Mouse (Mus musculus) myocyte (in vitro differentiated cells): ENCODE results near the gene Plekha4. TPM values are rescaled to one million over a fixed set of nuclear protein-coding genes. Genes with fewer than 3 reads are reported as not detected.

Experiments
- H3K27me3 ChIP-seq: one replicate; pipeline ENCODE4 v1.6.1; 2011; ENCODE audit not compliant: control insufficient read depth, insufficient read depth, insufficient read length
- H3K36me3 ChIP-seq: one replicate; pipeline ENCODE4 v1.6.1; 2011; ENCODE audit not compliant: control insufficient read depth, insufficient read depth
- H3K4me2 ChIP-seq: one replicate; pipeline ENCODE4 v1.6.1; 2011; ENCODE audit warnings: low read depth, control low read depth
- H3K4me3 ChIP-seq: one replicate; pipeline ENCODE4 v1.5.1; 2011; ENCODE audit warnings: mild to moderate bottlenecking, control low read depth, moderate library complexity
- H3K79me2 ChIP-seq: one replicate; pipeline ENCODE4 v1.6.1; 2011; ENCODE audit not compliant: control insufficient read depth, insufficient read depth
- H3ac ChIP-seq: one replicate; pipeline ENCODE4 v1.6.1; 2011; ENCODE audit not compliant: control insufficient read depth, insufficient read length
- CEBPB ChIP-seq: IDR thresholded peaks from 2 replicates; pipeline ENCODE4 v1.6.1; 2011; ENCODE audit warnings: mild to moderate bottlenecking, moderate library complexity; ENCODE audit not compliant: poor library complexity, insufficient read depth, severe bottlenecking
- E2F4 ChIP-seq: IDR thresholded peaks from one replicate; pipeline ENCODE4 v1.6.1; 2011; ENCODE audit warnings: mild to moderate bottlenecking, control low read depth, moderate library complexity; ENCODE audit not compliant: insufficient read depth
- MAX ChIP-seq: IDR thresholded peaks from one replicate; pipeline ENCODE4 v1.6.1; 2011; ENCODE audit warnings: low read depth, mild to moderate bottlenecking, control low read depth
- MYOD1 ChIP-seq, 3 experiments: IDR thresholded peaks; one replicate each; pipeline ENCODE4 v1.6.1; 2011; ENCODE audit warnings: control low read depth in 2 of 3, low read depth in 2 of 3, mild to moderate bottlenecking in 2 of 3, moderate library complexity in 1 of 3; ENCODE audit not compliant: insufficient read length in 2 of 3, control insufficient read depth in 1 of 3
- MYOG ChIP-seq, 3 experiments: IDR thresholded peaks; one replicate each; pipeline ENCODE4 v1.6.1; 2011; ENCODE audit warnings: control low read depth in 2 of 3, low read depth in 2 of 3, mild to moderate bottlenecking in 2 of 3; ENCODE audit not compliant: insufficient read length in 2 of 3, control insufficient read depth in 1 of 3, insufficient read depth in 1 of 3
- POLR2A ChIP-seq: IDR thresholded peaks from one replicate; pipeline ENCODE4 v1.6.1; 2011; ENCODE audit warnings: low read depth, mild to moderate bottlenecking, control low read depth, moderate library complexity; ENCODE audit not compliant: insufficient read length
- POLR2AphosphoS2 ChIP-seq: IDR thresholded peaks from one replicate; pipeline ENCODE4 v1.6.1; 2011; ENCODE audit warnings: low read depth, control low read depth; ENCODE audit not compliant: insufficient read length
- REST ChIP-seq: IDR thresholded peaks from one replicate; pipeline ENCODE4 v1.6.1; 2011; ENCODE audit warnings: mild to moderate bottlenecking, control low read depth, moderate library complexity; ENCODE audit not compliant: insufficient read depth, insufficient read length
- SRF ChIP-seq: IDR thresholded peaks from one replicate; pipeline ENCODE4 v1.6.1; 2011; ENCODE audit warnings: low read depth; ENCODE audit not compliant: control insufficient read depth, insufficient read length
- TCF12 ChIP-seq: IDR thresholded peaks from one replicate; pipeline ENCODE4 v1.6.1; 2011; ENCODE audit warnings: mild to moderate bottlenecking, control low read depth; ENCODE audit not compliant: poor library complexity, insufficient read depth, severe bottlenecking
- TCF3 ChIP-seq: IDR thresholded peaks from one replicate; pipeline ENCODE4 v1.6.1; 2011; ENCODE audit warnings: low read depth, control low read depth; ENCODE audit not compliant: insufficient read length
- USF1 ChIP-seq: IDR thresholded peaks from one replicate; pipeline ENCODE4 v1.6.1; 2011; ENCODE audit warnings: low read depth, mild to moderate bottlenecking, control low read depth, moderate library complexity
- polyA plus RNA-seq: library from polyadenylated mRNA; unstranded; fragments of >200 nt; fragmentation: generic; extraction: Trizol; gene quantifications from one replicate; pipeline ENCODE4 v1.2.1, GENCODE M21; 2012; ENCODE audit warnings: missing spikeins

Plekha4 gene
- polyA plus RNA-seq, 1 experiment = 2.6 TPM

DNA sequence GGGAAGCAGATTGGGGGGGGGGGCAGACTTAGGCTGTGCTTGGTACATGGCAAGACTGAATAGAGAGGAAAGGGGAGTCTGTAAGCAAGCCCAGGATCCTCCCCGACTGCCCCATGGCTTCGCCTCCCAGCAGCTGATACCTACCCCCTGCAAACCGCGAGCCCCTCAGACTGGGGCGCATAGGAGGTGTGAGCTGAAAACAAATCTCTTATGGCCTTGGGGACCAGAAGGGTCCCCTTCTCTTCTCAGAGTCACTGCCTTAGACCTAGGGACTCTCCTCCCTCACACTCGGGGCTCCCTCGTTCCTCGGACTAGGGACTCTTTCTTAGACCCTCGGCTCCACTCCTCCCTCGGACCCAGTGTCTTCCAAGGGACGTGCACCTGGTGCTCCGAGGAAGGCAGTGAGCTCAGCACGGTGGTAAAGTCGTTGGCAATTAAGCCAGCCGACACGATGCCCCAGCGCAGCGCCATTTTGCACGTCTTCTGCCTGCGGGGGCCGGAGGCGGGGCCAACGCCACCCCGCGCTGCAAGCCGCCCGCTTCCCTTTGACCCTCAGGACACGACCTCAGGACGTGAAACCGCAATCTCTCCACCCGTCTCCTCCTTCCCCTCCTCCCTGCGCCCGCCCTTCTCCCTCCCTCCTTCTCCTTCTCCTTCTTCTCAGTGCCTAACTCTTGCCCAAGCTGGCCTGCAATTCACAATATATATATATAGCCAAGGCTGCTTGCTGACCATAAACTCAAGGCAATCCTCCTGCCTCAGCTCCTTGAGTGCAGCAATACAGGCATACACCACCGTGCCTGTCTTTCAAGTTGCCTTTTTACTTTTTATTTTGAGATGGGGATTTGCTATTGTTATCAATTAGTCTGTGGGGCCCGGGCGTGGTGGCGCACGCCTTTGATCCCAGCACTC is 37.6 kb upstream of the Plekha4 start, which contains the start of gene Dhdh:
Dhdh (minus strand) TSS at position 513 of the 912 bp plus-strand sequence.
- Histone ChIP-seq H3K4me3 (no peak within 1 kb of the TSS), H3K27me3 (no peaks in the 10 kb centered on the region), H3K79me2 (no peaks in the 10 kb centered on the region), H3K4me2 (no peak within 1 kb of the TSS), H3K36me3 (no peaks in the 10 kb centered on the region), H3ac (no peak within 1 kb of the TSS)
- TF ChIP-seq REST = no peak
- TF ChIP-seq CEBPB = no peak
- no peak for TF ChIP-seq E2F4
- TF ChIP-seq POLR2A = peak; percentile 15
- TF ChIP-seq USF1 = no peak

DNA sequence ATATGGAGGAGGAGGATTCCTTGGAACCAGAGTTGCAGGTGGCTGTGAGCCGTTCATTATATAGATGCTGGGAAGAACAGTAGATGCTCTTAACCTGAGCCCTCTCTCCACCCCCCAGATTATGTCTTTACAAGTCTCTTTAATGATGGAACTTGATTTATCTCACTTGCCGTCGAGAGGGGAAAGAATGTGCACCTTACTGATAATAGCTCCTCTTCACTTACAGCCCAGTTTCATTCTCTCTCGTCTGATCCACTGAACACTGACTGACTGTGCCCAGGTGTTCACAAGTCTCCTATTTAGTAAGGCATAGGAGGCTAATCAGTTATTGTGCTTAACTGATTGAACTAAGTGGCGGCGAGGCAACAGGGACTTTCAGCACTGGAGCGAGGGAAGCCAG is 36.6 kb upstream of the Plekha4 start:
- Histone ChIP-seq H3ac (no peak overlapping the region), H3K4me3 (no peak overlapping the region), H3K36me3 (no peaks in the 10 kb centered on the region), H3K27me3 (no peaks in the 10 kb centered on the region), H3K4me2 (no peak overlapping the region), H3K79me2 (no peaks in the 10 kb centered on the region)
- TF ChIP-seq USF1 = no peak
- no peak for TF ChIP-seq MYOD1 (IDR thresholded peaks at IDR 0.05; ENCODE audit: control insufficient read depth in 1 of 3, insufficient read length in 2 of 3, low read depth in 2 of 3)
- no peak for TF ChIP-seq POLR2AphosphoS2
- TF ChIP-seq TCF3 = no peak
- TF ChIP-seq CEBPB = no peak
- no peak for TF ChIP-seq MAX
- no peak for TF ChIP-seq POLR2A
- no peak for TF ChIP-seq TCF12
- no peak for TF ChIP-seq SRF
- TF ChIP-seq E2F4 = no peak
- no peak for TF ChIP-seq MYOG (IDR thresholded peaks at IDR 0.05; ENCODE audit: control insufficient read depth in 1 of 3, insufficient read depth in 1 of 3, insufficient read length in 2 of 3, low read depth in 2 of 3)
- no peak for TF ChIP-seq REST

DNA sequence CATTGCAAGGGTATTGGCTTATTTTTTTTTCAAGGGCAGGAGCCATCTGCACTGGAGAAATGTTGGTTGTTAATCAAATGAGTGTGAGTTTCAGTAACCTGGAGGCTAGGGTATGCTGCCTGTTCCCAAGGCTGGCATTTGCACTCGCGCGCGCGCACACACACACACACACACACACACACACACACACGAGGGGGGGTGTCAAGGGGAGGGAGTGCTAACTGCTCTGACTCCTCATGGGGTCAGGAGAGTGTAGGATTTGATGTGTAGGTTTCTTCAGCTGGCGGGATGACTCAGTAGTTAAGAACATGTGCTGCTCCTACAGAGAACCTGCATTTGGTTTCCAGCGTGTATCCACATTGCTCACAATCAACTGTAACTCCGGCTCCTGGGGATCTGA is 35.3 kb upstream of the Plekha4 start:
- H3K4me2 ChIP-seq = peak overlapping the region; percentile 70
- H3K27me3 ChIP-seq = no peaks in the 10 kb centered on the region
- no peaks in the 10 kb centered on the region for H3K36me3 ChIP-seq
- no peak for TF ChIP-seq USF1
- TF ChIP-seq SRF = no peak
- TF ChIP-seq MYOG (IDR thresholded peaks at IDR 0.05; ENCODE audit: control insufficient read depth in 1 of 3, insufficient read depth in 1 of 3, insufficient read length in 2 of 3, low read depth in 2 of 3) = no peak
- TF ChIP-seq E2F4 = no peak
- no peak for TF ChIP-seq POLR2AphosphoS2
- TF ChIP-seq POLR2A = no peak
- no peak for TF ChIP-seq MYOD1 (IDR thresholded peaks at IDR 0.05; ENCODE audit: control insufficient read depth in 1 of 3, insufficient read length in 2 of 3, low read depth in 2 of 3)
- no peak for TF ChIP-seq MAX
- TF ChIP-seq REST = no peak
- TF ChIP-seq TCF3 = no peak
- TF ChIP-seq CEBPB = no peak
- no peak for TF ChIP-seq TCF12
- no peak overlapping the region for H3K4me3 ChIP-seq
- no peak overlapping the region for H3ac ChIP-seq
- H3K79me2 ChIP-seq = no peaks in the 10 kb centered on the region

DNA sequence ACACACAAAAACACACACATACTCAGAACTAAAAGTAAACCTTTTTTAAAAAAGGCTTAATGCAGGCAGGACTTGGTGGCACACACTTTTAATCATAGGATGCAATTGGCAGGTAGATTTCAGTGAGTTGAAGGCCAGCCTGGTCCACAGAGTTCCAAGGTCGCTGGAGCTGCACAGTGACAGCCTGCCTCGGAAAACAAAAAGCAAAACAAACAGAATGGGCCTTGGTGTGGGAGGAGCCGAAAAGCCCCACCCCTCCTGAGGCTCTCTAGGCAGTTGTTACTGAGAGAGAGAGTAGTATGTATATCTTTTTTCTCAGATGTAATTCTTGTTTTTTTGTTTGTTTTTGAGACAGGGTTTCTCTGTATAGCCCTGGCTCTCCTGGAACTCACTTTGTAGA is 34.9 kb upstream of the Plekha4 start:
- TF ChIP-seq TCF12 (no peak), POLR2AphosphoS2 (peak; percentile 32), REST (no peak), SRF (no peak)
- peak overlapping the region; percentile 70 for H3K4me2 ChIP-seq

DNA sequence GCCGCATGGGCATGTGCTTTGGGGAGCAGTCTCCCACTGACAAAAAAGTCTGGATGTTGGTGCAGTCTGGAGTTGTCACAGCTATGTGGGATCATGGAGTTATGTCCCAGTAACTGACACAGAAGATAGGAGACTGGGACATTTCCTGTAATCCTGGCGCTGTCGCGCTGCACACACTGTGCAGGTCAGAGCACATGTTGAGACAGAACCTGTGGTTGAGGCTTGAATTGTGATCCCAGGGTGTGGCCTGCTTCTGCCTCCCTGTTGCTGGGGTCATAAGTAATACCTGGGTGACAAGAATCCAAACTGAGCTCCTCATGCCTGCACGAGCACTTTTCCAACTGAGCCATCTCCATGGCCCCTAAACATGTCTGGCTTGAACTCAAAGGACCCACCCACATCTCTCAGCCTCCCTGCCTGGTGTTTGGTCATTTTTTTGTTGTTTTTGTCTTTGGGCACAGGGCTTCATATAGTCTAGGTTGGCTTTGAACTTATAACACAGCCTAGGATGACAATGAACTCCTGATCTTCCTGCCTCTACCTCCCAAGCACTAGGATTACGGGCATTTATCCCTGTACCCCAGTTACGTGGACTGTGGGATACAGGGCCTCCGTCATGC is 33.8 kb upstream of the Plekha4 start:
- Histone ChIP-seq H3K4me2 (no peak overlapping the region), H3K36me3 (no peaks in the 10 kb centered on the region), H3K4me3 (no peak overlapping the region), H3K27me3 (no peaks in the 10 kb centered on the region), H3K79me2 (no peaks in the 10 kb centered on the region), H3ac (no peak overlapping the region)
- no peak for TF ChIP-seq CEBPB
- no peak for TF ChIP-seq E2F4
- no peak for TF ChIP-seq POLR2A

More for the DNA sequence above, 34.9 kb upstream of the Plekha4 start:
- Histone ChIP-seq H3K4me3 (no peak overlapping the region), H3K27me3 (no peaks in the 10 kb centered on the region), H3K79me2 (no peaks in the 10 kb centered on the region), H3ac (no peak overlapping the region), H3K36me3 (no peaks in the 10 kb centered on the region)
